Mouse (Mus musculus): ENCODE results near the gene Rfc3. TPM values are rescaled to one million over a fixed set of nuclear protein-coding genes. Genes with fewer than 3 reads are reported as not detected.

Rfc3 gene
- 27.8 TPM for polyA plus RNA-seq (2014; fragmentation: Illumina TruSeq; extraction: RNeasy Lipid Tissue Mini Kit (QIAGEN cat#74804))

DNA sequence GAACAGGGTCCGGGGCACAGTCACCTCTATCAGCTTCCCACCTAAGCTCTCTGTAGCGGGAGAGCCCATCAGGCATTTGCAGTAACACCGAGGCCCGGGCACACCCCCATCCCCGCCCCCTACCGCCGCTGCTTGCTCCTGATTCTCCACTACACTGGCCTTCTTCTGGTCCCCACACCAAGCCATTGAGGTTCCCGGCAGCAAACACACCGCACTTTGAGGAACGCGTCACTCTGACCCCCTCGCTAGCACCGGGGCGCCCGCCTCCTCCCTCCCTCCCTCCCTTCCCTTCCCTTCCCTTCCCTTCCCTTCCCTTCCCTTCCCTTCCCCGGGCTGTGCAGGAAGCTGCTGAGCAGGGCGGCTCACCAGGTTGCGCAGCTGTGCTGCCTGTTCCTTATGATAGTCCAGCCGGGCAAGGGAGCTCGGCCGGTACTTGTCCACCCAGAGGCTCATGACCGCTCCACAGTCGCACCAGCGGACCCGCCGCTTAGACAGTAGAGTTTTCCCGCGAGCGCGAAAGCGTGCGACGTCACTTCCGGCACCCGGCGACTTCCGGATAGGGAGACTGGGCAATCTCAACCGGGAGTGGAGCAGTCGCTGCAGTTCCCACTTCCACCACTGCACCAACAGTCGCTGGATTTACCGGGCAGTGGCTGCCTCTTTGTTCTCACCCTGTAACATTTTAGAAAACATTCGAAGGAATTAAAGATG is at the start of gene Rfc3:
Gene Rfc3 (minus strand): TSS at position 543 of the 711 bp plus-strand sequence.

DNA sequence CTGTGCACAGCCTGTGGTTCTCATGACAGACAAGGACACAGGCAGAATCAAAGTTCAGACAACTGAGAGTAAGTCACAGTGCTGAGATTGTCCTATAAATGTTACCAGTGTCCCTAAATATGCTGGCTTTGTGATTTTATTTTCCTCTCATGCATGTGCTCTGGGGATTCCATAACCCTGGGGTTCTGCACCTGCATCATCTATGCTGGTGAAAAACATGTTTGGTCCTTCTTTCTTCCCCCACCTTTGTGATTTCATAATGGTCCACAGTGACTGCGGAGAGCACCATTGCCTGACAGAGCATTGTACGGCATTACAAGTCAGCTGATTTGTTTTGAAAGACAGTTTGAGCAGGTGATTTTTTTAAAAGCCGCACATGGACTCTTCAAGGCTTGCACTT is 45.1 kb downstream of the Rfc3 start, which contains the start of gene Vmn2r18:
Gene Vmn2r18 (minus strand): TSS at position 101 of the 400 bp plus-strand sequence.

Other genes with a start within 250 kb of the Rfc3 start
- not detected for gene Gm42906, start 223.1 kb downstream of the Rfc3 start, polyA plus RNA-seq (2014; fragmentation: Illumina TruSeq; extraction: RNeasy Lipid Tissue Mini Kit (QIAGEN cat#74804))
- gene Vmn2r18, start 45.2 kb downstream of the Rfc3 start, polyA plus RNA-seq (2014; fragmentation: Illumina TruSeq; extraction: RNeasy Lipid Tissue Mini Kit (QIAGEN cat#74804)): not detected

Data from ovary, adult 10 weeks (tissue).